Mouse (Mus musculus) layer of hippocampus, adult 8-10 months (tissue): ENCODE measurements around the gene Fmn2. TPM values are rescaled to one million over a fixed set of nuclear protein-coding genes. Genes with fewer than 3 reads are reported as not detected.

ENCODE experiments used
- DNase-seq, 2 experiments: peaks; one replicate each; pipeline ENCODE4 v3.0.0; 2022; ENCODE audit warnings: low spot score in 2 of 2
- total RNA-seq, 4 experiments: library from RNA; stranded (reverse); gene quantifications; 2 replicates each; pipeline ENCODE4 v1.2.4; 2022

Gene Fmn2
- total RNA-seq, 4 experiments from 2014 or later, result 61.3 to 99.4 (median 76.7) TPM

DNA sequence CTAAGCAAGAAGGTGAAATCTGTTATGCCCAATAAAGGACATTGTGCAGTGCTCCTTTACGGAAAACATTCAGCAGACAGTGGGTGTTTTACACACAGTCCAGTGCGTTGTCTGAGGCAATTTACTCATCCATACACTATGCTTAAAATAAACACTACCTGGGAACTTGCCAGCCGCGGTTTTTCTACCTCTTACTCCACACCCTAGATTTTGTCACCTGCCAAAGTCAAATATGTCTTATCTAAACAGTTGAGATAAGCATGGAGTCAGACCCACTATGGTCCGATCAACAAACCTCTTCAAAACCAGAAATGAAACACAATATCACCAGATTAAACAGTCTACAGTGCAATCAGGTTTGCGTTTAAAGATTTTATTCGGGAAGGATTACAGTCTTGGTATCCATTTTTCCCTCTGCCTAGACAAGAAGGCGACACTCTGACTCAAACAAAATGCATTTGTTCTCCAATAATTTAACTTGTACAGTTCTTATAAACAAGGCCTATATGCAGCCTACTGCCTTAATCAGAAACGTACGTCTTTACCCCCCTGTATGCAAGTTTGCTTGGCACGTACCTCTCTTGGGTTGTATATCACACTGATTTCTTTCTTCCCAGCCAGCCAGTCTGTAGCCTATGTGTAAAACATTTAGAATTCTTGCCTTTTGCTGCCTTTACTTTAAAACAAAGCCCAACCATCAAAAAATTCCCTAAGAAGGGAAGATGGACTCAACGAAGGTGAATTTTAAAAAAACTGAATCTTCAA, 158.0 kb downstream of the Fmn2 start:
- DNase-seq, result no peak

DNA sequence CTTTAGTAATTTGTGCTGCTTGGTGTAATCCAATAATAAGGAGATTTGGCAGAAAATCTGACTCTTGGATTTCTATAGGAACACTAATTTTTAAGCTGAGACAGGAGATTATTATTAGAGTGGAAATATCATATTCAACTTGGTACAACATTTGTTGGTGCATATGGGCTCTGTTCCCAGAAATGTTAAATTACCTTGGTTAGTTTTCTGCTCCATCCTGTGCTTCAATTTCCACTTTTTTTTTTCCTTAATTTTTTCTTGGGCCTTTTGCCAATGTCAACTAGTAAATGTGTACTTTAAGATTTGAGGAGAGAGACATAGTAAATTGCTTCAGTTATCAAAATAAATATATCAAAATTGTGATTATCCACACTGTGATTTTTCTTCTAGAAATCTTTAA, 163.5 kb downstream of the Fmn2 start:
- DNase-seq, result no peak

DNA sequence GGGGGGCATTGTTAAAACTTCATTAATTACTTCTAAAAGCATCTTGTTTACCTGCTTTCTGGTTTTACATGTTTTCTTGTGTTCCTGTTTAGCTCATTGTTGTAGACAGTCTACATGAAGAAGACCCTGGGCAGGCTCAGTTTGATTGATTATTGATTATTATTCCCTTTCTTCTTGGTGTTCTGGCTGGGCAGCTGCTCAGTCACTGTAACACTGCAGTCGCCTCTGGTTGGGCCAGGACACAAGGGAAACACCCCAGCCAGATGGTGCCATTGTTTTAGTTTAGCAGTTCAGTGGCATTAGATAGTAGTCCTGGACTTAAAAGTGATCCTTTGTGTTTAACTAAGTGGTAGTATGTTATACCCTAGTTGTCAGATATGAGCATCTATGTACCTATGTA, 167.5 kb downstream of the Fmn2 start:
- no peak for DNase-seq

DNA sequence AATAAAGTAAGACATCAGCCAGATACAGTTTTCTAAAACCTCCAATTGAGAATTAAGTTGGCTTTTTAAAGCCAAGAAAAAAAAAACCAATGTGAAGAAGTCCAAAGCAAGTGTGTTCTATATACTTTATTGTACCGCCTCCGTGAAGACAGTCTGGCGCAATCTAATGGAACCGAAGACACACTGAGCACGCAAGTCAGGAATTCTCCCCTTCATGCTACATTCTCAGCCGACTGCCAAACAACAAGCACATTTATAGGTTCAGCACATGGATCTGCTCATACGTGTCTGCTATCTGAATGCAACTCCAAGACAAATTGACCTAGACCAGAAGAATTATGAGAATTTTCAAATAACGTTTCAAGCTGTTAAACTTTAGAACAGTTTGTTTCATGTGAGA, 169.2 kb downstream of the Fmn2 start:
- no peak for DNase-seq

DNA sequence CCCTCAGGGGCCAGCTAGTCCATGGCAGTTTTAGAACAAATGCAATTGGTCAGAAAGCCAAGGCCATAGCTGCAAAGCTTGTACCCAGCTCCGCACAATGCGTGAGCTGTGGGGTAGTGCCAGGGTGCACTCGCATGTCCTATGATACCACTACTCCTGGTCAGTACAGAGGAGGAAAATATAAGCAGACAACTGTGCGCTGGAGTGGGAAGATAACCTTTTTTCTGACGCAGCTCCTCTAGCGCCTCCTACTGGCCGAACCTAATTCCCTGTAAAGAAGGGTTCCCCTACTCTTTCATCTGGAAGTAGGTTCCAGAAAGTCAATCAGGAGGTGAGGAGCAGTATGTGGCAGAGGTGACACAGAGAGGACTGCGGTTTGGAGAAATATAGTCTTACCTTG, 173.0 kb downstream of the Fmn2 start:
- no peak for DNase-seq

DNA sequence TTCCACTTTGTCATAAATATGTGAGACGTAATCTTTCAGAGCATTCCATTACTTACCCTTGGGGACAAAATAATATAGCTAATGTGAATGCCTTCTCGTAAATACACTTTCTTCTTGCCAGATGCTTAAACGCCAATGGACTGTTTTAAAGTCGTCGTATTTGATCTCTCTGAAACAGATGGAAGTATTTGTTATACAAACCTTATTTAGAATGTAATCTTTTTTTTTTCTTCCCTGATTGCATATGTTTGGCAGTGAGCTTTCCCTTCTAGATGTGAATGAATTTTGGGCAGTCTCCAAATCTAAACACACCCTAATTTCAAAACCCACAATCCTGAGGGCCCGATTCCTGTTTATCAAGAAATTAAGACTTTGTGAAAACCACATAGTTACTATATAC, 173.7 kb downstream of the Fmn2 start:
- no peak for DNase-seq

DNA sequence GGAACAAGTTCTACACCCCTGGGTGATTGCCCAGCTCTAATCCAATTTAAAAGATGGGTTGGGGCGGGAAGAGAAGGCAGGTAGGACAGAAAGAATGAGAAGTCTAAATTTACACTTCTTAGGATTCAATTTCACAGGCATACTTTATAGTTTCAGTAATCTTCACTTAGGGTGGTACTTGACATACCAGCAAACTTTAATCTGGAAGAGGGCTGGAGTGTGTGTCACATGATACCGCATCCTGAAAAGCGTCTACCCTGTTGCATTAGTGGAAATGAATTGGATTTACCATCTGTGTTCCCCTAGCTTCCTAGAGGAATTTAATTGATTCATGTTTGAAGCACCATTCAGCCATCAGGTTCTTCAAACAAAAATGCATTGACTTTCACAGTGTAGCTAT, 174.6 kb downstream of the Fmn2 start:
- DNase-seq, result no peak

DNA sequence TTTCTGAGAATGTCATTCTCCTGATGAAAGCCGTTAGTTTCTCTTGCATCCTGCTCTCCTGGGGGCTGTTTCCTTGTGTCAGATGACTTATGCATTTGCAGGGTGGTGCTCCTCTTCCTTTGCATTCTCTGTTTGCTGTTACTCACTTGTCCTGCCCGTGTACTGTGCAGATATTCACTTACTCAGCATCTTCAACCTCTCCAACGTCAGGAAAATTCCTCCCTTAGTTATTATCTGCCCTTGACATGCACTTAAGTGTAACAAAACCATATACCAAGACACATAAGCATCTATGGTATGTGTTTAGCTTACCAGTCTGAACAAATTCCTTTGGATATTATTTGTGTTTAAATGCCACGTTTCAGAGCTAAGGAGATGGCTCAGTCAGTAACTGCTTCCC, 175.6 kb downstream of the Fmn2 start:
- DNase-seq, result no peak

DNA sequence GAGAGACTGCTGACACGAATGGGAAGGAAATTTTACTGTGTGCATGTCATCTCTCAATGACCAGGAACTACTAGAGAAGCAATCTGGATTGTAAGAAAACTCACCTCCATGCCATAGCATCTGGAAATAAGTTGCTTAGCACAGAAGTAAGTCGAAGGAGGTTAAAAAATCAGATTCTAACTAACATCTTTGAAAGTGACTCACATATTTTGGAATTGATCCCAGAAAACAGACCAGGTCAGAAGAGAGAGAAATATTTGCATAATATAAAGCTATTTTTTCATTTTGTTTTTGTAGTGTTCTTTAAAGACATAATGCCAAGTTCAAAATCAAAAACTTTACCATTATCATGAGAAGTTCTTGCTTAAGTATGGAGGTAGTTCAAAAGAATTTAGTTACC, 187.7 kb downstream of the Fmn2 start:
- DNase-seq, result no peak

DNA sequence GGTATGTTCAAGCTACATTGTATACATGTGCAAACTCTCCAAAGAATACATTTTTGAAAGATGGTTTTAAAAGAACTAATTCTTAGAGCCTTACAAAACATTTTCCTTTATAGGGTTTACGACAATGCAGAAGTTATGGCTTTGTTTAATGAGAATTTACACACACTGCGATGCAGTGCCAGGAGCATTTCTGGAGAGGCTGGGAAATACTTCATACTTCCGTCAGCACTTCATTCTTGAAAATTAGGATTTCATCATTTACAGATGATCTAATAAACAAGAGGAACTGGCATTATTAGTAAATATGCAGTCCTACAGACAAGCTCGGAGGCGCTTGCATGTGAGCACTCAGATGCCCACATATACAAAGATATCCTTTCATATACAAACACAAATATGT, 199.2 kb downstream of the Fmn2 start:
- DNase-seq, result no peak

DNA sequence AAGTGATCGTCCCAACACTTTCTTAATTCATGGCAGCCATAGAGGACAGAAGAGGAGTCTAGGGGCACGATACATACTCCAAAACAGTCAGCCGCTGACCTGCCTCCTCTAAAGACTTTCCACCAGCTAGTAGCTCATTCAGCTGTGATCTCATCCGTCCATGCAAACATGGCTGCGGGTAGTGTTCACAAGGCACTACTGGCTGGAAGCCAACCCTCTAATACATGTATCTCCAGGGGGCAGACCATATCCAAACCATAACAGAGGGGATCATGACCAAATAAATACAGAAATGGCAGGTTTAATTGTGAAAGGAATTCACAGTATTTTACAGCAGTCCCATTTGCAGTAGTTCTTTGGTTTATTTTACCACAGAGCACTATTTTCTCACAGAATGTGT, 200.2 kb downstream of the Fmn2 start:
- no peak for DNase-seq

DNA sequence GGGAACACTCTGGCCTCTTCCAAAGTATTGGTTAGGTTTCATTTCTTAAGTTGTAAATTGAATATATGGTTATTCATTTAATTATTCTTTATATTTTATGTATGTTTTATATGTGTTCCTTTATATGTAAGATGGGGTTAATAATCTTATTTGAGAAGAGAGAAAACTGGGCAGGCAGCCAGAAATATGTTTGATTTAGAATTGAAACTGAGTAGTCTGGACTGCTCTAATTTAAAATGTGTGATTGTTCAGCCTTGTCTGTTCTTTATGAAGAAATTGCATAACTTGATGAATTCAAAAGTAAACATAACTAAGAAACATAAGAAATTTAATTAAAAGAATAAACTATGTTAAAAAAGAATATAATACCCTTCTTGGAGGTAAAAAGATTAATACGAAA, 202.3 kb downstream of the Fmn2 start:
- DNase-seq, result no peak

DNA sequence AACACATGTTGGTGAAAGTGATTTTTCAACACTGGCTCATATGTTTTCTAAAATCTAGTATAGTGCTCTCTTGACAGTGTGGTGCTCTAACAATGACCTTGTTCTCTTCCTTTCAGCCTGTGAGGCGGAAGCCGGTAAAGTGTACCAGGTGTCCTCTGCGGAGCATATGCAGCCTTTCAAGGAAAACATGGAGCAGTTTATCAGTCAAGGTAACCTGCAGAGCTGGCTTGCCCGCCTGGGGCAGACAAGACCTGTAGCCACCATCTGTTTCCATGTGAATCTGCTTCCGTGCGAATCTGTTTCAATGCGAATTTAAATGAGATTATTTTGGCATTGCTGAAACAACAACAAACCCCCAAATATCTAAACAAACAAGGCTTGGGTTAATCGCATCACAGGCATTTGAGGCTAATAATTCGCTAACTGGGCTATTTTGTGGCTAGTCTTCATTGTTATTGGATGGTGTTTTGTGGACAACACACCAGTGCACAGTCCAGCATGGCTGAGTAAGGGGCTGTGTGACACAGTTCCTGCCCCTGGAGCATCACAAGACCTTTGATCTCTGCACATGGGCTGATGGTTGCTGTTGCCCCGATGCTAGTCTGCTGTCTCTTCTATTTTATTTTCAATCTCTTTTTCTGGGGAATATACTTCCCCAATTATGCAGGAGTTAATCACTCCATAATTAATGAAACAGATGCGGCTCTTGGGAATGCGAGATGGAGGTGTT, 218.3 kb downstream of the Fmn2 start:
- no peak for DNase-seq

DNA sequence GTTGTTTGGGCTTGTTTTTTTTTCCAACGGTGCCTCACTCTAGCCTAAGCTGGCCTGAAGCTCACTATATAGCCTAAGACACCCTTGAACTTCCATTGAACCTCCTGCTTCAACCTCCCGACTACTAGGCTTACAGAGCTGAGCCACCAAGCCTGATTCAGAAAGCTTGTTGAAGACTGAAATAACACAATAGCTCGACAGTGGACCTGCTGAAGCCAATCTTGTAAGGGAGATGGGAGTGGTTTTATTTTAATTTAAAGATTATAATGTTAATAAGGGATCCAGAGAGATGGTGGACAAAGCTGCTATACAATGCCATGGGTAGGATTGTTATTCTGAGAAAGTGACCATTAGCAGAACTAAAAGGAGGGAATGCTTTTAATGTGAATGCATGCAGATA, 227.1 kb downstream of the Fmn2 start:
- DNase-seq, result no peak

DNA sequence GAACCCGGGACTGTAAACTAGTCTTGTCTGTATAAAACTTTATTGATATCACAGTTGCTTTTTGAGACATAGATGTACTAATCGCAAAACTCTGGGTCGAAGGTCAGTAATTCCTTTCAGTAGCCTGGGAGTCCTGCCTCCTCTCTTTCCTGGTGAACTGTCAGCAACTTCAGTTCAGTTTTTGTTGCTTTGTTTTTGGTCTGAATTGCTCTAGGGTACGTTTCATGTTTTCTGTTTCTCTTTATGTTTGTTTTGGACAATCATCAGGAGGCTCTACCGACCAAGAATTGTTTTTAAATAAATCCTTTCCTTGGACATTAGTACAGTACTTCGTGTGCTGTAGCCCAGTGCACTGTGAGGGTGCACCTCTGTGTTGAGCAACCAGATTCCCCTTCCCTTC, 231.1 kb downstream of the Fmn2 start:
- DNase-seq, result no peak

DNA sequence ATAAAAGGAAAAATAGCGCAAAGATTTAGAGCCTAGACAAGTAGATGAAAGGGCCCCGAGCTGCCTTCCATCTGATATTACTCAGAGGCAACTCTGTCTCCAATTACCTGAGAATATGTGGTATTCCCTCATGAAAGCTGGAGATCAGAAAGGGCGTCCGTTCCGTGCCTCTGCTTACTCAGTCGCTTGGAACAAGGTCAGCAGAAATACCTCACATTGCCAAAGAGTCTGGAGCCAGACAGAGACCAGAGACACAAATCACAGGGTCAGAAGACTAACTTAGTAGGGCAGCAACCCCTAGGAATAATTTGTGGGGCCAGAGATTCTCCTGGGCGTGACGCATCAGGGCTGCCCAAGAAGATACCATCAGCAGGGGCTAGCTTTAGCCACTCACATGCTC, 237.3 kb downstream of the Fmn2 start:
- no peak for DNase-seq

DNA sequence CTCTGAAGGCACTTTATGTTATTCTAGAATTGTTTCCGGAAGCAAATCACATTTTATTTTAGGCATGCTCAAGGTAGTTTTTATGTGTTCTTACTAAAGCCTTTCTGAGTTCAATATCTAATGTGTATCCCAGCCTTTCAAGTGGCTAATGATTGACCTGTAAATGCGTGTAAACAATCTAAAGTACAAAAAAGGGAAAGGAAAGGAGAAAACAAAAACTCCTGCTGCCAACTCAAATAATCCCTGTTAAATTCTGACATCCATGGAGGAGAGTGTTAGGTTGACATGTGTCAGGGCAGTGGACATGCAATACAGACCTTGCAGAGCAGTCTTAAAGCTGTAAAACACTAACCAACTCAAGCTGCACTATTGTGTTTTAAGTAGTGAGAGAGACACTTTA, 241.0 kb downstream of the Fmn2 start:
- no peak for DNase-seq

DNA sequence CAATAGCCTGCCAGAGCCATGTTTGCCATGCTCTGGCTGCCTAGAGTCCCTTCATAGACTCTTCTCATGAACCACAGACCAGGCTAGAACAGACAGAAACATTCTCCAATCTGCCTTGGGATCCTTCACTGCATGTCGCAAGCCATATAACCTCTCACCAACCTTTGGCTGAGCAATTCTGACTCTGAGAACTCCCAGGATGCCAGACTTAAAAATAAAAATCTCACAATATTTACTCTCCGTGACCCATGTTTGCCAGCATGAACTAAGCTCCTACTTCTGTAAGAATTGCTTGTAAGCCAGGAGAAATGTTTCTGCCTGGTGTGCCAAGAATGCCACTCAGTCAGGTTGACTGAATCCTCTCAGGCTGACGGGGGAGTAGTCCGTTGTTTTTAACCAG, 246.9 kb downstream of the Fmn2 start:
- DNase-seq, result no peak

DNA sequence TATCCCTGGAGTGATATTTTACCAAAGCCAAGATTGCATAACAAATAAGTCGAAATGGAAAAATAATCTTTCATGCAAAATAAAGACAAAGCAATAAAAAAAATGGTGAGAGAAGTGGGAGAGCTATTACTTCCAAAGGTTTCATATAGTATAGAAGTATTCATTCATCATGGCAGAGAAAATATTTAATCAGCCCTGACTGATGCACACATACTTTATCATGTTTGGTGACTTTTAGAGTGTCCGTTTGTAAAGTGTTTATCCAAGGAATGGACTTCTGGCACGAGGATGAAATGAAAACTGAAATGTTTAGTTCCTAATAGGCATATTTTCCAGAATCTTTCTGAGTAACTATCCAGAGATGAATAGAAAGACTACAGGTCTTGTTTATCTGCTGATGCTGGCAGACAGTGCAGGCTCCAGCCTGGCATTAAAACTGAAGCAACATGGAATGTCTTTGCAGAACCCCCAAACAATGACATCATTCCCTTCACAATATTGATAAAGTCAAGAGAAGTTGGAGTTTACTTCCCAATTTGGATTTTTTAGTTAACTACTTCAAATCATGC, 249.4 kb downstream of the Fmn2 start:
- DNase-seq, result no peak

DNA sequence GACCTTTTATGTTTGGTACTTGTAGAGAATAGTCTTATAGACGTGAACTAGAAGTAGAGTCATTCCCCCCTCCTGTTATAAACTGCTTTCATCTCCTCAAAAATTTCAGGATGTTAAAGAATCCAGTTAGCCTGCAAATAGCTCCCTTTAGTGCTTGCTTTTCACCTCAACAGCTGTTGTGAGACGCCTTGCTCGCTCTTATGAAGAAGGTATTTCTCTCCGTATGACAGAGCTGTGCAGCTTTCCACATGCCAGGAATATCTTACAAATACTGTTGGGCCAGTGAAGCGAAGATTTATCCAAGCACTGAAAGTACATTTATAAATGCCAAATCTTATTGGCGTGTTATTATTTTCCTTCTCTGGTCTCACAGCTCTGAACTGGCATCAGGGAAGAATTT, 257.7 kb downstream of the Fmn2 start:
- no peak for DNase-seq

DNA sequence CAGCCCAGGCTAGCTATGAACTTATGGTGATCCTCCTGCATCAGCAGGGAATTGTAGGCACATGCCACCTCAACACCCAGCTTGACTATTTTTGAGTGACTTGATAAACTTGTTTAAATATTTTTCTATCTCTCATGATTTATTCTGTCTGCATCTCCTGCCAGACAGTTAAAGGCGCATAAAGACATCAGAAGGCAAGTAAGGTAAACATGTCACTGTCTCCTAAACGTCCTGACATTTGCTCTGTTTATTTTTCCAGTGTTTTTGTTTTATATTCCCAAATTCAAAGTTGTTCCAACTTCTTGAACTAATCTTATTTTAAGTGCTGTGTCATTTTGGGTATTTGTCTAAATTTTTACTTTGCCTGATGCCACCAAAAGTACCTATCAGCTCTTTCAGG, 264.1 kb downstream of the Fmn2 start:
- DNase-seq, result no peak

DNA sequence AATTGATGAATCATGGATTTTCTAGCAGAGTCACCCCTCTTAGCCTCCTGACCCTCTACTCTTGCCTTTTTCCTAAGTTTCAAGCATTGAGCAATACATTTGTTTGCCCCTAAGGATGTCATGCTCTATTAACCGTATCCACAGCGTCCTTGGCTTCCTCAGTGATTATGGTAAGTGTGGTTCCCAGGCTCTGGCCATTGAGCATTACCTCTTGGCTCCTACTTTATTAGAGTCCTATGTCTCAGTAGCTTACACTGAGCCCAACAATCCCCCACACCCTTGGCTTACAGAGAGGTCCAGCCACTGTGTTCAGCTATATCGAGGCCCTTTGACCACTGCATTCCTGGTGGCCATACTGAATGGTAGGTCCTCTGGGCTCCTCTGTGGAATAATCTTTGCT, 265.2 kb downstream of the Fmn2 start:
- DNase-seq, result no peak

DNA sequence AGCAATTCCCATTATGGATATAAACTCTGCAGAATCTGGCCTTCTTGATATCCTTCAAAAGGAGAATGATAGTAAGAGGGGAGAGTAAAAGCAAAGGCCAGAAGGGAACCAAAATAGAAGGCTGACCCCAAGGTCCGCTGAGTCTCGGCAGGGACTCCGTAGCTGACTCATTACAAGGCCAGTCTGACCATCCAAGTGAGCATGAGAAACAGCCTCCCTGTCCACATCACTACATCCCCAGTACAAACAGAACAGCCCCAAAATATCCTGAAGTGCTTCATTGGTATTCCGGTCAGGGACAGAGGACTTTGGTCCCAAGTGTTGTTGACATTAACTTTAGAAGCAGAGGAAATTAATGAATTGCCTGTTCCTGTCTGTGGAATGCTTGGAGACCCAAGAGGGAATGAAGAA, 270.3 kb downstream of the Fmn2 start:
- DNase-seq, result no peak
